ENCODE assay signal across 18 mouse cellular contexts in genomic region chr14:119741791-119742190, GRCm38 (mm10).
"Had no signal": no experiment of that assay in that cellular context is flagged by ENCODE, and none has a peak within 500 bp of the region (broad histone marks: within the 10 kb centered on the region; RNA-seq: fewer than 3 reads in every experiment).

No protein-coding gene starts in this region.

- H3K4me1 ChIP-seq: lung, embryonic 15.5 days; megakaryocyte, embryonic 14.5 days; midbrain, embryonic 13.5 days; neural tube, embryonic 12.5 days; stomach, embryonic 15.5 days had no signal

- H3K27me3 ChIP-seq: lung, embryonic 15.5 days; megakaryocyte, embryonic 14.5 days; midbrain, embryonic 13.5 days; neural tube, embryonic 12.5 days; stomach, embryonic 15.5 days had no signal

- H3K9me3 ChIP-seq: lung, embryonic 15.5 days; midbrain, embryonic 13.5 days; neural tube, embryonic 12.5 days; stomach, embryonic 15.5 days had no signal

- H3K27ac ChIP-seq: lung, embryonic 15.5 days; macrophage; midbrain, embryonic 13.5 days; neural tube, embryonic 12.5 days; stomach, embryonic 15.5 days; stomach, postnatal 0 days had no signal

- H3K36me3 ChIP-seq: lung, embryonic 15.5 days; midbrain, embryonic 13.5 days; neural tube, embryonic 12.5 days; stomach, embryonic 15.5 days had no signal

- DNase-seq: liver, postnatal 0 days; lung, adult 2 months; lung, postnatal 14 days; lung, postnatal 36 days; right cerebral cortex, postnatal 14 days; thymus, adult 2 months; thymus, postnatal 25 days; thymus, postnatal 4 days had no signal

- H3K4me3 ChIP-seq: lung, embryonic 15.5 days; megakaryocyte, embryonic 14.5 days; midbrain, embryonic 13.5 days; neural tube, embryonic 12.5 days; stomach, embryonic 15.5 days had no signal

- ATAC-seq: liver, postnatal 0 days; lung, postnatal 0 days; midbrain, embryonic 13.5 days; midbrain, embryonic 16.5 days had no signal

- H3K9ac ChIP-seq: liver, postnatal 0 days; lung, embryonic 15.5 days; midbrain, embryonic 13.5 days; neural tube, embryonic 12.5 days; stomach, embryonic 15.5 days had no signal

- H3K4me2 ChIP-seq: lung, embryonic 15.5 days; midbrain, embryonic 11.5 days; midbrain, embryonic 13.5 days; neural tube, embryonic 12.5 days; stomach, embryonic 15.5 days had no signal
